Mouse (Mus musculus): ENCODE data around the gene Tpk1.

GRCm38 (mm10) chr6:43642375-43642774 is 23.7 kb downstream of the Tpk1 start:
- TF ChIP-seq CTCF (IDR thresholded peaks at IDR 0.05; ENCODE audit: low read depth, low read length): no peak
- no peak for TF ChIP-seq POLR2A (IDR thresholded peaks at IDR 0.05; ENCODE audit: extremely low read depth, insufficient read depth, low read length)
